Mouse (Mus musculus): ENCODE measurements around the gene Pik3r5. TPM values are rescaled to one million over a fixed set of nuclear protein-coding genes. Genes with fewer than 3 reads are reported as not detected.

Pik3r5 gene
- polyA plus RNA-seq, 1 experiment from 2014 or later: 0.27 TPM

GRCm38 (mm10) chr11:68519362-68519761 is 87.4 kb downstream of the Pik3r5 start:
- Histone ChIP-seq H3K27me3 (replicated peaks) (no peaks in the 10 kb centered on the region), H3K27ac (no peak overlapping the region), H3K4me3 (no peak overlapping the region), H3K36me3 (no peaks in the 10 kb centered on the region), H3K4me2 (no peak overlapping the region), H3K4me1 (no peaks in the 10 kb centered on the region), H3K9ac (no peak overlapping the region), H3K9me3 (replicated peaks) (no peaks in the 10 kb centered on the region)
- ATAC-seq: no peak
- WGBS (ENCODE audit: insufficient replicate concordance): 71% methylated on average over 4 of the region's 4 CpGs

GRCm38 (mm10) chr11:68519815-68520214 is 87.9 kb downstream of the Pik3r5 start:
- H3K9me3 ChIP-seq (replicated peaks): no peaks in the 10 kb centered on the region
- WGBS (ENCODE audit: insufficient replicate concordance): 71% methylated on average over 5 of the region's 5 CpGs
- H3K4me3 ChIP-seq: no peak overlapping the region
- H3K4me1 ChIP-seq: no peaks in the 10 kb centered on the region
- ATAC-seq: no peak
- H3K9ac ChIP-seq: no peak overlapping the region
- no peak overlapping the region for H3K4me2 ChIP-seq
- no peak overlapping the region for H3K27ac ChIP-seq
- H3K36me3 ChIP-seq: no peaks in the 10 kb centered on the region
- H3K27me3 ChIP-seq (replicated peaks): no peaks in the 10 kb centered on the region

- no peak overlapping the region for H3K4me2 ChIP-seq
- no peak for ATAC-seq
- H3K9ac ChIP-seq: no peak overlapping the region
- H3K9me3 ChIP-seq (replicated peaks): no peaks in the 10 kb centered on the region
- 68% methylated on average over 2 of the region's 2 CpGs for WGBS (ENCODE audit: insufficient replicate concordance)
- no peaks in the 10 kb centered on the region for H3K36me3 ChIP-seq
- H3K27ac ChIP-seq: no peak overlapping the region
- no peaks in the 10 kb centered on the region for H3K27me3 ChIP-seq (replicated peaks)
- no peaks in the 10 kb centered on the region for H3K4me1 ChIP-seq
- no peak overlapping the region for H3K4me3 ChIP-seq
Observed at GRCm38 (mm10) chr11:68520439-68520838, 88.5 kb downstream of the Pik3r5 start.

GRCm38 (mm10) chr11:68521352-68521751 is 89.4 kb downstream of the Pik3r5 start:
- no peak for ATAC-seq
- H3K4me1 ChIP-seq: no peaks in the 10 kb centered on the region
- no peak overlapping the region for H3K9ac ChIP-seq
- WGBS (ENCODE audit: insufficient replicate concordance): 58% methylated on average over 5 of the region's 5 CpGs
- no peaks in the 10 kb centered on the region for H3K9me3 ChIP-seq (replicated peaks)
- no peak overlapping the region for H3K4me3 ChIP-seq
- H3K36me3 ChIP-seq: no peaks in the 10 kb centered on the region
- no peaks in the 10 kb centered on the region for H3K27me3 ChIP-seq (replicated peaks)
- H3K4me2 ChIP-seq: no peak overlapping the region
- H3K27ac ChIP-seq: no peak overlapping the region

GRCm38 (mm10) chr11:68526441-68526840 is 94.5 kb downstream of the Pik3r5 start:
- no peak overlapping the region for H3K4me3 ChIP-seq
- no peak for ATAC-seq
- H3K36me3 ChIP-seq: no peaks in the 10 kb centered on the region
- 57% methylated on average over 4 of the region's 4 CpGs for WGBS (ENCODE audit: insufficient replicate concordance)
- no peaks in the 10 kb centered on the region for H3K4me1 ChIP-seq
- H3K9me3 ChIP-seq (replicated peaks): no peaks in the 10 kb centered on the region
- no peak overlapping the region for H3K4me2 ChIP-seq
- peaks cover 4% of the 10 kb centered on the region; the same call in 1 of the 2 replicates for H3K27me3 ChIP-seq (replicated peaks)
- H3K9ac ChIP-seq: no peak overlapping the region
- no peak overlapping the region for H3K27ac ChIP-seq

- ATAC-seq: no peak
- Histone ChIP-seq H3K27me3 (replicated peaks) (peaks cover 4% of the 10 kb centered on the region; the same call in 1 of the 2 replicates), H3K4me1 (no peaks in the 10 kb centered on the region), H3K4me3 (no peak overlapping the region), H3K36me3 (no peaks in the 10 kb centered on the region), H3K27ac (no peak overlapping the region), H3K4me2 (no peak overlapping the region), H3K9me3 (replicated peaks) (no peaks in the 10 kb centered on the region), H3K9ac (no peak overlapping the region)
- WGBS (ENCODE audit: insufficient replicate concordance): 42% methylated on average over 16 of the region's 16 CpGs
Observed at GRCm38 (mm10) chr11:68531066-68531806, 99.3 kb downstream of the Pik3r5 start.

GRCm38 (mm10) chr11:68531941-68532535 is 100.1 kb downstream of the Pik3r5 start:
- peaks cover 4% of the 10 kb centered on the region; the same call in 1 of the 2 replicates for H3K27me3 ChIP-seq (replicated peaks)
- H3K36me3 ChIP-seq: no peaks in the 10 kb centered on the region
- no peaks in the 10 kb centered on the region for H3K4me1 ChIP-seq
- H3K9ac ChIP-seq: no peak overlapping the region
- WGBS (ENCODE audit: insufficient replicate concordance): 61% methylated on average over 11 of the region's 11 CpGs
- no peak overlapping the region for H3K4me3 ChIP-seq
- no peak overlapping the region for H3K27ac ChIP-seq
- ATAC-seq: no peak
- no peaks in the 10 kb centered on the region for H3K9me3 ChIP-seq (replicated peaks)
- H3K4me2 ChIP-seq: no peak overlapping the region

- no peak overlapping the region for H3K9ac ChIP-seq
- H3K27me3 ChIP-seq (replicated peaks): peaks cover 4% of the 10 kb centered on the region; the same call in 1 of the 2 replicates
- H3K27ac ChIP-seq: no peak overlapping the region
- ATAC-seq: no peak
- H3K36me3 ChIP-seq: no peaks in the 10 kb centered on the region
- H3K4me2 ChIP-seq: no peak overlapping the region
- 58% methylated on average over 5 of the region's 5 CpGs for WGBS (ENCODE audit: insufficient replicate concordance)
- no peaks in the 10 kb centered on the region for H3K9me3 ChIP-seq (replicated peaks)
- H3K4me3 ChIP-seq: no peak overlapping the region
- no peaks in the 10 kb centered on the region for H3K4me1 ChIP-seq
Observed at GRCm38 (mm10) chr11:68532773-68533172, 100.9 kb downstream of the Pik3r5 start.

GRCm38 (mm10) chr11:68533971-68534475 is 102.1 kb downstream of the Pik3r5 start:
- Histone ChIP-seq H3K27me3 (replicated peaks) (0 out of 2 replicates have a peak, but pooled peaks cover under 1% of the 10 kb centered on the region), H3K4me3 (no peak overlapping the region), H3K9ac (no peak overlapping the region), H3K4me2 (no peak overlapping the region), H3K9me3 (replicated peaks) (no peaks in the 10 kb centered on the region), H3K27ac (no peak overlapping the region), H3K4me1 (no peaks in the 10 kb centered on the region), H3K36me3 (no peaks in the 10 kb centered on the region)
- 71% methylated on average over 6 of the region's 6 CpGs for WGBS (ENCODE audit: insufficient replicate concordance)
- no peak for ATAC-seq

GRCm38 (mm10) chr11:68536026-68536425 is 104.1 kb downstream of the Pik3r5 start:
- Histone ChIP-seq H3K36me3 (no peaks in the 10 kb centered on the region), H3K4me1 (no peaks in the 10 kb centered on the region), H3K9ac (no peak overlapping the region), H3K4me2 (no peak overlapping the region), H3K27me3 (replicated peaks) (no peaks in the 10 kb centered on the region), H3K4me3 (no peak overlapping the region), H3K27ac (no peak overlapping the region), H3K9me3 (replicated peaks) (no peaks in the 10 kb centered on the region)
- WGBS (ENCODE audit: insufficient replicate concordance): 56% methylated on average over 4 of the region's 4 CpGs
- ATAC-seq: no peak

- Histone ChIP-seq H3K27ac (no peak overlapping the region), H3K36me3 (no peaks in the 10 kb centered on the region), H3K27me3 (replicated peaks) (no peaks in the 10 kb centered on the region), H3K4me1 (no peaks in the 10 kb centered on the region), H3K4me3 (no peak overlapping the region), H3K4me2 (no peak overlapping the region), H3K9me3 (replicated peaks) (no peaks in the 10 kb centered on the region), H3K9ac (no peak overlapping the region)
- ATAC-seq: no peak
- WGBS (ENCODE audit: insufficient replicate concordance): 54% methylated on average over 4 of the region's 4 CpGs
Observed at GRCm38 (mm10) chr11:68536465-68536864, 104.5 kb downstream of the Pik3r5 start.

GRCm38 (mm10) chr11:68539621-68540020 is 107.7 kb downstream of the Pik3r5 start:
- ATAC-seq: no peak
- H3K4me3 ChIP-seq: no peak overlapping the region

More at GRCm38 (mm10) chr11:68539621-68540020, 107.7 kb downstream of the Pik3r5 start:
- Histone ChIP-seq H3K4me1 (0 out of 2 replicates have a peak, but pooled peaks cover under 1% of the 10 kb centered on the region), H3K9ac (no peak overlapping the region), H3K4me2 (no peak overlapping the region), H3K36me3 (no peaks in the 10 kb centered on the region), H3K27ac (no peak overlapping the region), H3K27me3 (replicated peaks) (no peaks in the 10 kb centered on the region), H3K9me3 (replicated peaks) (no peaks in the 10 kb centered on the region)
- 54% methylated on average over 5 of the region's 5 CpGs for WGBS (ENCODE audit: insufficient replicate concordance)

Measured in liver, embryonic 12.5 days (tissue).